26 mouse cellular contexts compared by ENCODE assay signal in the genomic region with DNA sequence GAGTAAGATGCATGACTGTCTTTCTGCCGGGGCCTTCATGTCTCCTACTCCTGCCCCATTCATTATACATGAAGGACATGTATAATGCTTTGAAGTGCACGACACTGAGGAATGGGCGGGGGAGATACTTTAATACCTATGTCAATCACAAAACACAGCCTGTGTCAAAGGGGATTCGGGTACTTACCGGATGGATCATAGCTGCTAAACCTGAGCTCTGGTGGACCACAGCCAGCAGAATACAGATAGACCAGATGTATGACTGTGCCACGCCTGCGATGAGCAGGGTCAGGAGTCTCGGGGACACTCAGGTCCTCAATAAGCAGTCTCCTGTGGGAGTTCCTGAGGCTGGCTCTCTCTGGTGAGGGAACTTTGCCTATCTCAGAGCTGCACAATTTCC.
"Had no signal": no experiment of that assay in that cellular context is flagged by ENCODE, and none has a peak within 500 bp of the region (broad histone marks: within the 10 kb centered on the region; RNA-seq: fewer than 3 reads in every experiment).

No protein-coding gene starts in this region.

- H3K27ac ChIP-seq: gastrocnemius, adult 2 months; hindbrain, embryonic 10.5 days; hindbrain, embryonic 12.5 days; hindbrain, embryonic 14.5 days; intestine, embryonic 15.5 days; left cerebral cortex, adult 2 months; limb, embryonic 10.5 days; limb, embryonic 12.5 days; liver, embryonic 13.5 days had no signal

- H3K4me1 ChIP-seq: hindbrain, embryonic 12.5 days; intestine, embryonic 15.5 days; limb, embryonic 12.5 days had no signal

- H3K4me3 ChIP-seq: gastrocnemius, adult 2 months; heart, embryonic 12.5 days; hindbrain, embryonic 10.5 days; hindbrain, embryonic 12.5 days; intestine, embryonic 15.5 days; left cerebral cortex, adult 2 months; limb, embryonic 10.5 days; limb, embryonic 12.5 days; liver, embryonic 13.5 days had no signal

- DNase-seq: gastrocnemius, adult 2 months; gastrocnemius, postnatal 10 days; gastrocnemius, postnatal 25 days; heart, adult 18-20 months; heart, postnatal 4 days; kidney, adult 18-20 months; kidney, adult 8-10 months; kidney, postnatal 10 days; kidney, postnatal 25 days; kidney, postnatal 4 days; layer of hippocampus, adult 9-11 months; layer of hippocampus, postnatal 36 days; liver; liver, embryonic 13.5 days had no signal

- H3K27me3 ChIP-seq: hindbrain, embryonic 12.5 days; intestine, embryonic 15.5 days; limb, embryonic 12.5 days; liver, embryonic 13.5 days had no signal

- ATAC-seq: hindbrain, embryonic 16.5 days; inflammation-experienced regulatory T-cells, adult 6 months; intestine, embryonic 15.5 days; intestine, postnatal 0 days had no signal

- H3K9me3 ChIP-seq: heart, embryonic 12.5 days; hindbrain, embryonic 10.5 days; hindbrain, embryonic 12.5 days; intestine, embryonic 15.5 days; limb, embryonic 10.5 days; limb, embryonic 12.5 days; liver, embryonic 13.5 days had no signal

- H3K9ac ChIP-seq: heart, embryonic 12.5 days; hindbrain, embryonic 12.5 days; hindbrain, embryonic 14.5 days; intestine, embryonic 15.5 days; limb, embryonic 12.5 days; liver, embryonic 13.5 days had no signal

- H3K36me3 ChIP-seq: heart, embryonic 12.5 days; hindbrain, embryonic 10.5 days; hindbrain, embryonic 12.5 days; intestine, embryonic 15.5 days; limb, embryonic 10.5 days; limb, embryonic 12.5 days; liver, embryonic 13.5 days had no signal

- H3K4me2 ChIP-seq: heart, embryonic 12.5 days; hindbrain, embryonic 12.5 days; hindbrain, embryonic 14.5 days; intestine, embryonic 15.5 days; limb, embryonic 12.5 days; liver, embryonic 11.5 days; liver, embryonic 13.5 days had no signal
